Mouse (Mus musculus) intestine, postnatal 0 days (tissue): ENCODE measurements around the gene Ap1s3. TPM values are rescaled to one million over a fixed set of nuclear protein-coding genes. Genes with fewer than 3 reads are reported as not detected.

Source experiments
- ATAC-seq: fragments of 200-750 bp; cut with Nextera tagmentation; 2 replicates; pipeline ENCODE4 v1.8.0; 2017; ENCODE audit warnings: mild to moderate bottlenecking, moderate TSS enrichment, moderate library complexity
- H3K27ac ChIP-seq: fragments of 300-500 bp; sonication (generic); 2 replicates; pipeline ENCODE4 v1.5.1; 2014; ENCODE audit warnings: mild to moderate bottlenecking, low read depth, low read length, moderate library complexity
- H3K27me3 ChIP-seq: fragments of 300-500 bp; sonication (generic); replicated peaks from 2 replicates; pipeline ENCODE4 v1.6.1; 2014; ENCODE audit warnings: low read length, mixed read lengths; ENCODE audit not compliant: control insufficient read depth, insufficient read depth
- H3K36me3 ChIP-seq: fragments of 300-500 bp; sonication (generic); 2 replicates; pipeline ENCODE4 v1.6.1; 2014; ENCODE audit warnings: mild to moderate bottlenecking, moderate library complexity; ENCODE audit not compliant: control insufficient read depth, insufficient read depth
- H3K4me1 ChIP-seq: fragments of 300-500 bp; sonication (generic); replicated peaks from 2 replicates; pipeline ENCODE4 v1.6.1; 2014; ENCODE audit warnings: antibody characterized with exemption, low read length, mixed read lengths; ENCODE audit not compliant: control insufficient read depth, insufficient read depth
- H3K4me2 ChIP-seq: fragments of 300-500 bp; sonication (generic); replicated peaks from 2 replicates; pipeline ENCODE4 v1.6.1; 2014; ENCODE audit warnings: low read depth, mild to moderate bottlenecking, moderate library complexity
- H3K4me3 ChIP-seq: fragments of 300-500 bp; sonication (generic); 2 replicates; pipeline ENCODE4 v1.5.1; 2014; ENCODE audit warnings: low read depth, low read length
- H3K9ac ChIP-seq: fragments of 300-500 bp; sonication (generic); 2 replicates; pipeline ENCODE4 v1.6.1; 2014; ENCODE audit warnings: mild to moderate bottlenecking, low read depth, low read length
- H3K9me3 ChIP-seq: fragments of 300-500 bp; sonication (generic); 2 replicates; pipeline ENCODE4 v1.6.1; 2016; ENCODE audit warnings: mixed run types; ENCODE audit not compliant: control insufficient read depth
- CTCF ChIP-seq: sonication (generic); IDR thresholded peaks from 2 replicates; pipeline ENCODE4 v1.5.1; 2016; ENCODE audit warnings: low read depth, mild to moderate bottlenecking, control low read depth, antibody characterized with exemption, moderate library complexity
- WGBS: fragments of 180-500 bp; shearing (Covaris S2); extraction: QIAGEN DNeasy Blood & Tissue Kit; methylation state at CpG from one replicate; pipeline ENCODE4 v1.1.7; 2014; 5-methylcytosine and 5-hydroxymethylcytosine counted together
- polyA plus RNA-seq: library from polyadenylated mRNA; unstranded; fragments of >200 nt; fragmentation: Nextera tagmentation; extraction: Ambion mirVana; gene quantifications from 2 replicates; pipeline ENCODE4 v1.2.1, GENCODE M21; 2015

Gene Ap1s3
- polyA plus RNA-seq, 1 experiment from 2014 or later: 2.5 TPM

- no peaks in the 10 kb centered on the region for H3K9me3 ChIP-seq
- H3K36me3 ChIP-seq: peaks cover 59% of the 10 kb centered on the region
- 84% methylated on average over 8 of the region's 8 CpGs for WGBS
- no peak overlapping the region for H3K9ac ChIP-seq
- no peak overlapping the region for H3K4me2 ChIP-seq
- ATAC-seq: no peak
- no peak for TF ChIP-seq CTCF
- H3K4me3 ChIP-seq: no peak overlapping the region
- no peaks in the 10 kb centered on the region for H3K4me1 ChIP-seq
- H3K27me3 ChIP-seq: no peaks in the 10 kb centered on the region
- no peak overlapping the region for H3K27ac ChIP-seq
These were observed 38.4 kb upstream of the Ap1s3 start for GRCm38 (mm10) chr1:79710216-79710615.

- Histone ChIP-seq H3K9me3 (no peaks in the 10 kb centered on the region), H3K9ac (no peak overlapping the region), H3K4me2 (no peak overlapping the region), H3K27me3 (no peaks in the 10 kb centered on the region), H3K27ac (no peak overlapping the region), H3K36me3 (peaks cover 46% of the 10 kb centered on the region), H3K4me1 (no peaks in the 10 kb centered on the region), H3K4me3 (no peak overlapping the region)
- no peak for TF ChIP-seq CTCF
- 85% methylated on average over 9 of the region's 9 CpGs for WGBS
- ATAC-seq: no peak
These were observed 35.6 kb upstream of the Ap1s3 start for GRCm38 (mm10) chr1:79707383-79707782.

- ATAC-seq: no peak
- H3K9ac ChIP-seq: no peak overlapping the region
- H3K27me3 ChIP-seq: no peaks in the 10 kb centered on the region
- H3K27ac ChIP-seq: no peak overlapping the region
- peaks cover 44% of the 10 kb centered on the region for H3K36me3 ChIP-seq
- H3K4me2 ChIP-seq: no peak overlapping the region
- no peak for TF ChIP-seq CTCF
- no peak overlapping the region for H3K4me3 ChIP-seq
- H3K4me1 ChIP-seq: no peaks in the 10 kb centered on the region
- no peaks in the 10 kb centered on the region for H3K9me3 ChIP-seq
- 81% methylated on average over 3 of the region's 3 CpGs for WGBS
These were observed 34.9 kb upstream of the Ap1s3 start for GRCm38 (mm10) chr1:79706707-79707106.

GRCm38 (mm10) chr1:79704672-79705071, 32.9 kb upstream of the Ap1s3 start:
- Histone ChIP-seq H3K4me1 (no peaks in the 10 kb centered on the region), H3K27ac (no peak overlapping the region)
- 79% methylated on average over 2 of the region's 2 CpGs for WGBS

GRCm38 (mm10) chr1:79703520-79703919, 31.7 kb upstream of the Ap1s3 start:
- Histone ChIP-seq H3K9me3 (no peaks in the 10 kb centered on the region), H3K36me3 (peaks cover 35% of the 10 kb centered on the region), H3K27me3 (no peaks in the 10 kb centered on the region), H3K27ac (no peak overlapping the region), H3K4me1 (no peaks in the 10 kb centered on the region), H3K4me2 (no peak overlapping the region), H3K9ac (no peak overlapping the region), H3K4me3 (no peak overlapping the region)
- no peak for ATAC-seq
- TF ChIP-seq CTCF: no peak
- 95% methylated on average over 8 of the region's 8 CpGs for WGBS

More at GRCm38 (mm10) chr1:79704672-79705071, 32.9 kb upstream of the Ap1s3 start:
- Histone ChIP-seq H3K4me2 (no peak overlapping the region), H3K36me3 (peaks cover 42% of the 10 kb centered on the region), H3K9me3 (no peaks in the 10 kb centered on the region), H3K9ac (no peak overlapping the region), H3K27me3 (no peaks in the 10 kb centered on the region), H3K4me3 (no peak overlapping the region)
- no peak for ATAC-seq
- no peak for TF ChIP-seq CTCF

- H3K9me3 ChIP-seq: no peaks in the 10 kb centered on the region
- H3K4me3 ChIP-seq: no peak overlapping the region
- ATAC-seq: no peak
- no peak overlapping the region for H3K27ac ChIP-seq
- no peaks in the 10 kb centered on the region for H3K27me3 ChIP-seq
- H3K4me1 ChIP-seq: no peaks in the 10 kb centered on the region
- no peak overlapping the region for H3K9ac ChIP-seq
- no peak overlapping the region for H3K4me2 ChIP-seq
- no peak for TF ChIP-seq CTCF
- WGBS: 81% methylated on average over 2 of the region's 2 CpGs
- 0 out of 2 replicates have a peak, but pooled peaks cover 7% of the 10 kb centered on the region for H3K36me3 ChIP-seq
These were observed 26.7 kb upstream of the Ap1s3 start for GRCm38 (mm10) chr1:79698506-79698905.

GRCm38 (mm10) chr1:79697382-79697781, 25.6 kb upstream of the Ap1s3 start:
- Histone ChIP-seq H3K27ac (no peak overlapping the region), H3K9me3 (no peaks in the 10 kb centered on the region), H3K36me3 (0 out of 2 replicates have a peak, but pooled peaks cover 7% of the 10 kb centered on the region), H3K4me2 (no peak overlapping the region), H3K27me3 (no peaks in the 10 kb centered on the region), H3K9ac (no peak overlapping the region), H3K4me3 (no peak overlapping the region), H3K4me1 (no peaks in the 10 kb centered on the region)
- no peak for ATAC-seq
- no peak for TF ChIP-seq CTCF
- 41% methylated on average over 9 of the region's 9 CpGs for WGBS
